Mouse (Mus musculus): Measurements from ENCODE around the gene Pi4k2a. TPM values are rescaled to one million over a fixed set of nuclear protein-coding genes. Genes with fewer than 3 reads are reported as not detected.
A peak's percentile ranks its signal among the peaks of the same experiment; 100 is the strongest.
"Not testable (repeated sequence)": the region's sequence is repeated elsewhere in the genome, so short reads cannot be mapped to it uniquely, and the experiment has no call there.

Pi4k2a gene
- polyA plus RNA-seq, 2 experiments, result 8.6 to 9.1 TPM

DNA sequence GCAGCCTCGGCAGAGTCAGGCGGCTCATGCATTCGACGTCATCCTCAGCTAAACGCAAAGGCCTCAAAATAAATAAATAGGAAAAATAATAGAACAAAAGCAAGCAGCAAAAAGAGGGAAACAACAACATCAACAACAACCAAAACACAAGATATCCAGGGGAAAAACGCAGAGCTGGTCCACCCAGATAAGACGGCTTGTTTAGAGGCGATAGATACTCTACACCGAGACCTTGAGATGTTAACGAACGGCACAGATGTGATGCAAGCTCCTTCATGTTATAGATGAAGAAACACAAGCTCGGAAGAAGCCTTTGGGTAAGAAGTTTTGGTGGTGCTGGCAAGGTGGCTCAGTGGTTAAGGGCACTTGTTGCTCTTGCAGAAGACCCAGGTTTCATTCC lies 11.3 kb upstream of the Pi4k2a start:
- Histone ChIP-seq H3K9ac (replicated peaks) (no peak overlapping the region), H3K4me1 (replicated peaks; ENCODE audit: control insufficient read depth in 2 of 2, insufficient read depth in 2 of 2, low read length in 1 of 2) (peaks cover 0 to 9% of the 10 kb centered on the region in 2 experiments; a peak in 3 of 4 replicates), H3K4me2 (ENCODE audit: low read depth) (no peak overlapping the region), H3K27ac (no peak overlapping the region), H3K27me3 (ENCODE audit: control insufficient read depth, insufficient read depth, low read length) (no peaks in the 10 kb centered on the region), H3K9me3 (ENCODE audit: control insufficient read depth, low read length) (no peaks in the 10 kb centered on the region), H3K4me3 (ENCODE audit: insufficient read depth in 1 of 2, low read depth in 2 of 2, low read length in 2 of 2) (no peak overlapping the region), H3K36me3 (replicated peaks; ENCODE audit: control insufficient read depth, insufficient read depth, low read depth) (no peaks in the 10 kb centered on the region)
- DNase-seq (ENCODE audit: low read depth in 3 of 3, low spot score in 3 of 3) (peak in 1 of 3 experiments; percentile 26), ATAC-seq (ENCODE audit: insufficient read depth) (no peak)
- WGBS (ENCODE audit: insufficient replicate concordance), result 52% methylated on average over 12 of the region's 12 CpGs
- TF ChIP-seq EP300 (IDR thresholded peaks at IDR 0.05; ENCODE audit: low read depth) (peak; percentile 65), CTCF (IDR thresholded peaks at IDR 0.05; ENCODE audit: low read depth) (no peak)

GRCm38 (mm10) chr19:42079950-42080349 lies 10.3 kb upstream of the Pi4k2a start:
- Histone ChIP-seq H3K4me1 (replicated peaks; ENCODE audit: control insufficient read depth in 2 of 2, insufficient read depth in 2 of 2, low read length in 1 of 2) (peaks cover 0 to 9% of the 10 kb centered on the region in 2 experiments; a peak in 3 of 4 replicates), H3K4me2 (ENCODE audit: low read depth) (no peak overlapping the region), H3K4me3 (ENCODE audit: insufficient read depth in 1 of 2, low read depth in 2 of 2, low read length in 2 of 2) (no peak overlapping the region), H3K9me3 (ENCODE audit: control insufficient read depth, low read length) (no peaks in the 10 kb centered on the region), H3K9ac (replicated peaks) (no peak overlapping the region), H3K36me3 (replicated peaks; ENCODE audit: control insufficient read depth, insufficient read depth, low read depth) (no peaks in the 10 kb centered on the region), H3K27me3 (ENCODE audit: control insufficient read depth, insufficient read depth, low read length) (no peaks in the 10 kb centered on the region), H3K27ac (no peak overlapping the region)
- TF ChIP-seq EP300 (IDR thresholded peaks at IDR 0.05; ENCODE audit: low read depth) (no peak), CTCF (IDR thresholded peaks at IDR 0.05; ENCODE audit: low read depth) (no peak)
- 67% methylated on average over 5 of the region's 5 CpGs for WGBS (ENCODE audit: insufficient replicate concordance)
- DNase-seq (ENCODE audit: low read depth in 3 of 3, low spot score in 3 of 3), result no peak
- no peak for ATAC-seq (ENCODE audit: insufficient read depth)

GRCm38 (mm10) chr19:42080469-42080868 lies 9.8 kb upstream of the Pi4k2a start:
- Histone ChIP-seq H3K9me3 (ENCODE audit: control insufficient read depth, low read length) (no peaks in the 10 kb centered on the region), H3K4me1 (replicated peaks; ENCODE audit: control insufficient read depth in 2 of 2, insufficient read depth in 2 of 2, low read length in 1 of 2) (peaks cover 1 to 10% of the 10 kb centered on the region in 2 experiments), H3K27ac (no peak overlapping the region), H3K9ac (replicated peaks) (no peak overlapping the region), H3K27me3 (ENCODE audit: control insufficient read depth, insufficient read depth, low read length) (no peaks in the 10 kb centered on the region), H3K4me2 (ENCODE audit: low read depth) (no peak overlapping the region), H3K4me3 (ENCODE audit: insufficient read depth in 1 of 2, low read depth in 2 of 2, low read length in 2 of 2) (no peak overlapping the region), H3K36me3 (replicated peaks; ENCODE audit: control insufficient read depth, insufficient read depth, low read depth) (no peaks in the 10 kb centered on the region)
- no peak for TF ChIP-seq CTCF (IDR thresholded peaks at IDR 0.05; ENCODE audit: low read depth)
- no peak for TF ChIP-seq EP300 (IDR thresholded peaks at IDR 0.05; ENCODE audit: low read depth)
- 70% methylated on average over 11 of the region's 11 CpGs for WGBS (ENCODE audit: insufficient replicate concordance)
- no peak for DNase-seq (ENCODE audit: low read depth in 3 of 3, low spot score in 3 of 3)
- ATAC-seq (ENCODE audit: insufficient read depth), result no peak

DNA sequence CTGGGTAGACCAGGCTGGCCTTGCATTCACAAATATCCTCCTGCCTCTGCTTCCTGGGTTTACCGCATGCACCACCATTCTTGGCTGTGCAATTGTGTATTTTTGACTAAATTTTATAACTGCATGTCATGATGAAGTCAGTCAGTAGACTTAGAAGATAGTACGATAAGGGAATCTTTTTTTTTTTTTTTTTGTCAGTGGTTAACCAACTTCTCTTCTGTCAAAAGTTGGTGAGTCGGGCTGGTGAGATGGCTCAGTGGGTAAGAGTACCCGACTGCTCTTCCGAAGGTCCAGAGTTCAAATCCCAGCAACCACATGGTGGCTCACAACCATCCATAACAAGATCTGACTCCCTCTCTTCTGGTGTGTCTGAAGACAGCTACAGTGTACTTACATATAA lies 8.7 kb upstream of the Pi4k2a start:
- ATAC-seq (ENCODE audit: insufficient read depth); H3K4me3 ChIP-seq (ENCODE audit: insufficient read depth in 1 of 2, low read depth in 2 of 2, low read length in 2 of 2); H3K9me3 ChIP-seq (ENCODE audit: control insufficient read depth, low read length); H3K36me3 ChIP-seq (replicated peaks; ENCODE audit: control insufficient read depth, insufficient read depth, low read depth); H3K27ac ChIP-seq; H3K27me3 ChIP-seq (ENCODE audit: control insufficient read depth, insufficient read depth, low read length); H3K9ac ChIP-seq (replicated peaks); DNase-seq (ENCODE audit: low read depth in 3 of 3, low spot score in 3 of 3); H3K4me2 ChIP-seq (ENCODE audit: low read depth): not testable (repeated sequence)
- peaks cover 12 to 14% of the 10 kb centered on the region in 2 experiments for H3K4me1 ChIP-seq (replicated peaks; ENCODE audit: control insufficient read depth in 2 of 2, insufficient read depth in 2 of 2, low read length in 1 of 2)
- WGBS (ENCODE audit: insufficient replicate concordance), result 68% methylated on average over 5 of the region's 5 CpGs

- Histone ChIP-seq H3K4me2 (ENCODE audit: low read depth) (peak overlapping the region; percentile 77), H3K36me3 (replicated peaks; ENCODE audit: control insufficient read depth, insufficient read depth, low read depth) (no peaks in the 10 kb centered on the region), H3K27me3 (ENCODE audit: control insufficient read depth, insufficient read depth, low read length) (no peaks in the 10 kb centered on the region), H3K9ac (replicated peaks) (peak overlapping the region; percentile 48), H3K4me3 (ENCODE audit: insufficient read depth in 1 of 2, low read depth in 2 of 2, low read length in 2 of 2) (peak overlapping the region; percentile 49 to 60), H3K27ac (no peak overlapping the region), H3K9me3 (ENCODE audit: control insufficient read depth, low read length) (no peaks in the 10 kb centered on the region), H3K4me1 (replicated peaks; ENCODE audit: control insufficient read depth in 2 of 2, insufficient read depth in 2 of 2, low read length in 1 of 2) (peaks cover 11 to 17% of the 10 kb centered on the region in 2 experiments)
- DNase-seq (ENCODE audit: low read depth in 3 of 3, low spot score in 3 of 3) (no peak), ATAC-seq (ENCODE audit: insufficient read depth) (no peak)
- WGBS (ENCODE audit: insufficient replicate concordance), result 9% methylated on average over 10 of the region's 10 CpGs
- TF ChIP-seq CTCF (IDR thresholded peaks at IDR 0.05; ENCODE audit: low read depth) (no peak), EP300 (IDR thresholded peaks at IDR 0.05; ENCODE audit: low read depth) (no peak)
Measured at GRCm38 (mm10) chr19:42085690-42086089, 4.6 kb upstream of the Pi4k2a start.
